Mouse (Mus musculus): ENCODE data around the gene Frmd5. TPM values are rescaled to one million over a fixed set of nuclear protein-coding genes. Genes with fewer than 3 reads are reported as not detected.

The Frmd5 gene
- total RNA-seq, 2 experiments from 2014 or later: 34.8 to 39.0 TPM

DNA sequence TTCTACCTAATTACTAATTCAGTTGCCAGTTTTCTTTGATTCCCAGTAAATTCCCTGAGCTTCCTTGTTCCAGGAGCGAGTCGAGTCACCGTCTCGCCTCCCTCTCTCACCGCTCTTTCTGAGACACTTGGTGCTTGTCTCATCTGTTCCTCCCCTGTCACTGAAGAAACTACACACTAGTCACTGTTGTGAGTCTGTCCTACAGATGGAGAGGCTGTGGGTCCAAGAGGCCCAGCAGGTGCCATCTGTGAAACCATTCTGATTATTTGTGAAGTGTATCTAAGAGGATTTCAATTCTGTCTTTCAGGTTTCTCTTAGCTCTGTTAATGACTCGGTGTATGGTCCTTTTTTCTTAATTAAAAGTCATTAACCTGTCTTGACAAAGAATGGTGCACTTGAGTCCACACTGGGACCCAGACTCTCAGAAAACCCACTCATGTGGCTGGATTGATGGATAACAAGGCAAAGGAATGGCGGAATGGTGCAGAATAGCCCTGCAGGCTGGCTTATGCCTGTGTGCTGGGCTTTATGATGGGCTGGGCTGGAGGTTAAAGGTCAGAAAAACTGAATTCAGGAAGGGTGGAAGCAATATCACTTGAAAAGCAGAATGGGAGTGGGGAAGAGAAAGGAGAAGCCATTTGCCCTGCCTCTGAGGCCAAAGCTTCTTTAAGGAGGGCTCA lies 186.2 kb downstream of the Frmd5 start:
- DNase-seq: no peak

DNA sequence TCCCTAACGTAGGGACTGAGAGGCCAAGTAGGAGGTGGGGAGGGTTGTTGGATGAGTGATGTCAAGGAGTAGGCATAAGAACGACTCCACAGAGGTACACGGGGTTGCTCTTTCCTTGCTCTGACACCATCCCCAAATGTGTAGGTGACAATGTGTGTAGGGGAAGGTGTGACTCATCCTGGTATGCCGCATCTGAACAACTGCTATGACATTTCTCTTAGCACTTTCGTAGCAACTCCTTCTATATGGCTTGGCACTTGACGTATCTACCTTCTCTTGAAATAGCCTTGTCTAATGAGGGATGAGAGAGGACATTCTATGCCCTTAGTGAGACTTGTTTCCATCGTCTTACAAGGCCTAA lies 191.7 kb downstream of the Frmd5 start:
- DNase-seq: no peak

DNA sequence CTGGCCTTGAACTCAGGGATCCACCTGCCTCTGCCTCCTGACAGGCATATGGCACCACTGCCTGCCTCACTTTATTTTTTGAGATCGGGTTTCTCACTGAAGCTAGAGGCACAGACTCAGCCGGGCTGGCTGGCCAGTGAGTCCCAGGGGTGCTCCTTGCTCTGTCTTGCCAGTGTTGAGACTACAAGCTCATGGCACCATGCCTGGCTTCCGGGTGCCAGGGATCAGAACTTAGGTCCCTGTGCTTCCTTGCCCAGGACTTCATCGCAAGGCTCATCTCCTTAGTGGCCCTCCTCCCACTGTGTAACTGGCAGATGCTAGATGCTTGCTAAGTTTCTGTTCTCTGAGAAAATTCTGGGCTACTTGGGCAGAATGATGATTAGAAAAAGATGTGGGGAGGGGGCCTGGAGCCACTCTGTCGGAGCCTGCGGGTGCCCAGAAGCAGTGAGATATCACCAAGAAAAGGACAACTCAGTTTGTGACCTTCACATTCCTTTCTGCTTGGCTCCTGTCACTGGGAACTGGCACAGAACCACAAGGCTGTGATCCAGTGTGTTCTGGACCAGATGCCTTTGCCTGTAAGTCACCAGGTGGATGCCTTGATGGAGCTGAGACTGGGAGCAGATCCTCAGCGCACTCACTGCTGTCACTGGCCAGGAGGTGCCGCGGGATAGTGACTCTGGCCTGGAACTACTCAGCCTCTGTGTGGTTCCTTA lies 192.2 kb downstream of the Frmd5 start:
- no peak for DNase-seq

DNA sequence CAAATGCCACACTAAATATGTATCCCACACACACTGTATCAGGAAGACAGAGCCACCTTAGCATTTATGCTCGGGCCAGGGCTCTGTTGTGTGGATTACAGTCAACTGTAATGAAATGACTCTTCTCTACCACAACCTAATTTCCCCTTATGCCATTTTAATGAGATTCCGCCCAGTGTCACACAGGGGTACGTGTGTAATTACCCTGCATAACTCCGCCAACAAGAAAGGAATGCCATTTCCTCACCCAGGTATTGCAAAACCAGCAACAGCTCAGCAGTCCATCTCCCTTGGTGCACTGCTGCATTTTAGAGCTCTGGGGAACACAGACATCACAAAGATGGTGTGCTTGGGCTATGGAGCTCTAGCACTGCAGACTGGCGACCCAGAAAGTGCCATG lies 194.8 kb downstream of the Frmd5 start:
- DNase-seq: no peak

DNA sequence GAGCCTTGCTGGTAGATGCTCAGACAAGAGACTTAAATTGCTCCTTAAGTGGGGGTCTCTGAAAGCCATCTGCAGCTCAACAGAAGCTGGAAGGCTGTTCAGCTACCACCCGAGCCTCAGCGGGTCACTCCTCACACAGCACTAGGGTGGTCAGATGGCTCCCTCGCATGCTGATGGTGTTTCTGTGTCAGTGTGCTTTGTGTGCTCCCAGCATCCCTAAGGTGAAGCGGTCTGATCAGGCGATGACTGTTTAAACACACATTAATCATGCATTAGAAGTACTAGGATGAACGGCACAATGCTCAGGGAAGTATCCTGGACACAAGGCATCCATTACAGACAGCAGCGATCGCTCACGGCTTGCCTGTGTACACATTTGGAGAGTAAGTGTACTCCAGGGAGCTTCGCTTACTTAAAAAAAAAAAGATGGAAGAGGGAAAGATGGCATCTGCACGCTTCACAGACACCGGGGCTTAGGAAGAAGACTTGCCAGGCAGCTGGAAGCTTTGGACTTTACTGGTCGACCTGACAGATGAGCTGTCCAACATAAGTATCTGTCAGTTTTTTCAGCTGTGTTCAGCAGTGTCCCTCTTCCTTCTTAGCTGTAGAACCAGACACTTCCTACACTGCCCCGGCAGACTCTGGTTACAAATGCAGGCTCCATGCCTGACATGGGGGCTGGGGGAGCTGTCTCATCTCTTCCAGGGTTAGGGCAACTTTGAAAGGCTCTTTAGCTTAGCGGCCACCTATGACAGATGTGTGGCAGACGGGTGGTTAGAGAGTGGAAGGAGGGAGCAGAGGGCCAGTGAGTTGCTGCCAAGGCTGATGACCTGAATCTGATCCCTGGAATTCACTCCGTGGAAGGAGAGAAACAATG lies 196.6 kb downstream of the Frmd5 start:
- DNase-seq: no peak

DNA sequence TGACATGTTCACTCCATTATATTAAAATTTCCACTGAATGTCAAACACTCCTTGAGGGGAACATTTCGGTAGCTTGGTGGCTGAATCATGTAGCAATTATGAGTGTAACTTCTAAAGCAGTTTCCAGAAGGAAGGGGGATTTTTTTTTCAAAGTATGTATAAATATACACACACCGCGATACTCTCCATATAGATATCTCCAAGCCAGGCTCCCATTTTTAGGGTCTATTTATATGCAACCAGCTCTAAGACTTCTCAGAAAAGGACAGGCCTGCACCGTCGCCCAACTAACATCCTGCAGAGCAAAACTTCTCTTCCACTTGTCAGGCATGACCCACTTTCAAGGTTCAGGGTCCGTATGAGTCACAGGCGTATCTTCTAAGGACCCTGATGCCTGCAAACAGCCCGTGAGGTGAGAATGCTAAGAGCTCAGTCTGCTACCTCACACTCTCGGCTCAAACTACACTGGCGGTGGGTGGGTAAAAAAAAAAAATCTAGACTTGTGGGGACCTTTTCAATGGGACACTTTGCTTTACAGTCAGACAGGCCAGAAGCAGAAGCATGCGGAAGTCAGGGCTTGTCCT lies 197.7 kb downstream of the Frmd5 start:
- no peak for DNase-seq

DNA sequence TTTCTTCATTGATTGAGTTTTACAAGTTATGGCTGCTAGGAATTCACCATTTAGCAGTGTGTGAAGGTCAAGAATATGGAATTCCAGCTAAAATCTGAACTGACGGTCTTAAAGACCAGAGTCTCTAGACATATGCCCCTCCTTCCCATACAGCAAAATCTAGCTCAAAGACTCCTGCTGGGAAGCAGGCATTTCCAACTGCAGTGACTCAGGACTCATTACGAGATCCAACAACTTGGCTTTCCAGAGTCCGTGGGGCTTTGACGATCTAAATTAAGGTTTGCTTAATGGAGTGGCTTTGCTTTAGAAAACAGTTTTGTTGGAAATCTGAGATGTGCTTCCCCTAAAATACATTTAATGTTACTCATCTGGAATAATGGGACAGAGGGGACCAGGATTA lies 204.5 kb downstream of the Frmd5 start:
- no peak for DNase-seq

DNA sequence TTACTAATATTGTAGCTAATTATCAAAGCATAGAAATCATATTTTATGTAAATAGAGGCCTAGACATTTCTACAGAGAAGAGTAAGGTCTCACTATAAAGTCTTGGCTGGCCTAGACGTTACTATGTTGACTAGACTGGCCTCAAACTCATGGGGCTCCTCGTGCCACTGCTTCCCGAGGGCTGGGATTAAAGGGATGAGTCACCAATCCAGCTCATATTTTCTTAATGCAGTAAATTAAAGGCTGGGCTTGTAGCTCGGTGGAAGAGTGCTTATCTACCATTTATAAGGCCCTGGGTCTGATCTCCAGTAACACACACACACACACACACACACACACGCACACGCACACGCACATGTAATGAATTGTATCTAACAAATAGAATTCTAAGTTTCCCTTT lies 205.3 kb downstream of the Frmd5 start:
- no peak for DNase-seq

DNA sequence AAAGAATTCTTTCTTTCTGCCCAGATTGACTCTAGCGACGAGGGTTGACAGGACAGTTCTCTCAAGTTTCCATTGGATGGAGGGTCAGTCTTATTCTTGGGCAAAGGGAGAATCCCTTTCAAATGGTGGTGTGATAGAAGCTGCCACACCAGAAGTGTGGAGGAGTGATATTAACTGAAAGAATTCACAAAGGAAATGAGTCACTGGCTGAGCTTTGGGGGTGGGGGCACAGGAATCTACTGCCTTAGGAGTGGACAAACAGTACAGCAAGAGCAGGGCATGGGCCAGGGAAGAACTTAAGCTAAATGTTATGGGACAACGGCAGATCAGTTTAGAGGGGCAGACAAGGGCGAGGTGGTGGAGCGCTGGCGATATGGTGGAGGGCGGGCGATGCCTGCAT lies 206.2 kb downstream of the Frmd5 start:
- no peak for DNase-seq

DNA sequence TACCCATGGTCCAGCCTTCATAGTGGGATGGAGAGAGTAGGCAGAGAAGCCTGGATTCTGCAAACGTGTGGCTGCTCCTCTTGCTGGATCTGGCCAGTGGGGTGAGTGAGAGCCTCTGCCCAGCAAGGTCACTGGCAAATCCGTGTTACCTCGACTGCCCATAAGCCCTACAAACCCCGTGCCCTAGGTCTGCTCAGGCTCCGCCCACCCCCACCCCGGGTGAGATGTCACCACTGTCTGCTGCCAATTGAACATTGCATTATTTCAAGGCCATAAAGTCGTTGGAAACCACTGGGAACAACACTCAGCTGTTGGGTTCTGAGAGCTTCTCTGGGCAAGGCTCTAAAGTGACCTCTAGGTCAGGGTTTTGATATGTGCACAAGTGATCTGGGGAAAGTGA lies 208.6 kb downstream of the Frmd5 start:
- DNase-seq: no peak

DNA sequence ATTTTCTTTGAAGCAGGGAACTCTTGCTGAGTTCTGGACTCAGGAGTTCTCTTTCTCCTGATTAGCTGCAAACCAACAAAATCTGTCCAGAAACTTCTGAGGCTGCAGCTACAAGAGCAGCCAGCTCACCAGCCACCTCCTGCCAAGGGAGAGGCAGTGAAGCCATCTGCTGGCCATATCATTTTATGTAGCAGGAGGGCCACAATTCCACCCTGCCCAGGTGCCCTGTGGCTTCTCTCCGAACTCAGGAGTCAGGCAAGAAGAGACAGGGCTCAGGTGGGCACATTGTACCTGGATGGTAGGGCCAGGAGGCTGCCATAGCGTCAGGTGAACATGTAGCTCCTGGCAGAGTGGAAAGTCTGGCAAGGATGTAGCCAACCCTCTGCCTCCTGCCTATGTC lies 210.3 kb downstream of the Frmd5 start:
- DNase-seq: no peak

DNA sequence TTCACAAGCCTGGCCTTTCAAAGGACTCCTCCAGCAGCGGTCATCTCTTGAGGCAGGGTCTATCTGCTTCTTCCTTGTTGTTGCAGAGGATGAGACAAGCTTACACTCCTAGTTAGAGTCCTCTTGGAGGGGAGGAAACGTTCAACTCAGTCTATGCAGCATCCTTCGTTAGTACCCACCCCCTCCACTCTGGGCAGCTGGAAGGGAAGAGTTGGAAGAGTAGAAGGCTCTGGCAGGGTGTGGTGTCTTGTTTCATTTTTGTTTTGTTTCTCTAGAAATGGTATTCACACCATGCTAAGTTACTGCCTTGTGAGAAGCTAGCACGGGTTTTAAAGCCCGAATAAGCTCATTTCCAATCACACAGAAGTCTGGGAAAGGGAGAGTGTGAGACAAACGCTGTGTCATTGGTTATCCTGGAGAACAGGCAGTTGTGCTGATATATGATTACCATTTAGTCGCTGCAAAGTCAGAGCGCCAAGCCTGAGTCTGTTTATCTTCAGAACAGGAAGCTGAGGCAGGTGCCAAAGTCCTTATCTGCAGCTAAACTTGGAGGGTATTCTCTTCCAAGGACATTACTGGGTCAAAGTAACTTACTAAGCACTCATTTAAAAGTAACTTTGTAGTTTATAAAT lies 212.1 kb downstream of the Frmd5 start:
- no peak for DNase-seq

DNA sequence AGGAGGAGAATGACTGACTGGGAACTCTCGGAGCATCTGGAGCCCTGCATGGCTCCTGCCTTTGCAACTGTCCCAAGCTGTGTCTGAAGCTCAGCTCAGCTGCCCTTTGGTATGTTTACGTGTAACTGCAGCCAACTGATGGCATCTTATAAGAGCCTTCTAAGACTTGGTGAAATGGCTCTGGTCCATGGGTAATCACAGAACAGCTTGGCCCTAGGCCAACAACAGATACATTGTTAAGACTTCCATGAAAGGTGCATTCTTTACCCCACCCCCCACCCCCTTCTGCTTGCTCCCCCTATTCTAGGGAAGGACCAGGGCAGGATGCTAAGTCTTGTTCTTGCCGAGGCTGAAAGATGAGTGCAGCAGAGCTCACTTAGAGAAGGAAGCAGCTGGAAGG lies 212.8 kb downstream of the Frmd5 start:
- no peak for DNase-seq

DNA sequence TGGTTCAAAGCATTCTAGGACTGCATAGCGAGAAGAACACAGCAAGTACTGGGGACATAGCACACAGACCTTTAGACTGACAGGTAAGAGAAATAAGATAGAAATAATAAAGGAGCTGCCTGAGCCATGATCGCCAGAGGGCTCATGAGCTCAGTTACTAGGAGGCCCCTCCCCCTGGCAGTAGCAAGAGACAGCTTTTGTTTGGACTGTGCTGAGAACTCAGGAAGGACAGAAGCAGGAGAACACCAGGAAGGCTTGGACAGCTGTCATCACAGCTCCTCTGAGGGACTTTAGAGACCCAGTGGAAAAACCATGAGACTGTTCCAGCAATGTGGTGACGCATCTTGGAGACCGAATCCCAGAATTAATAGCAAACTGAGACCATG lies 218.6 kb downstream of the Frmd5 start:
- no peak for DNase-seq

DNA sequence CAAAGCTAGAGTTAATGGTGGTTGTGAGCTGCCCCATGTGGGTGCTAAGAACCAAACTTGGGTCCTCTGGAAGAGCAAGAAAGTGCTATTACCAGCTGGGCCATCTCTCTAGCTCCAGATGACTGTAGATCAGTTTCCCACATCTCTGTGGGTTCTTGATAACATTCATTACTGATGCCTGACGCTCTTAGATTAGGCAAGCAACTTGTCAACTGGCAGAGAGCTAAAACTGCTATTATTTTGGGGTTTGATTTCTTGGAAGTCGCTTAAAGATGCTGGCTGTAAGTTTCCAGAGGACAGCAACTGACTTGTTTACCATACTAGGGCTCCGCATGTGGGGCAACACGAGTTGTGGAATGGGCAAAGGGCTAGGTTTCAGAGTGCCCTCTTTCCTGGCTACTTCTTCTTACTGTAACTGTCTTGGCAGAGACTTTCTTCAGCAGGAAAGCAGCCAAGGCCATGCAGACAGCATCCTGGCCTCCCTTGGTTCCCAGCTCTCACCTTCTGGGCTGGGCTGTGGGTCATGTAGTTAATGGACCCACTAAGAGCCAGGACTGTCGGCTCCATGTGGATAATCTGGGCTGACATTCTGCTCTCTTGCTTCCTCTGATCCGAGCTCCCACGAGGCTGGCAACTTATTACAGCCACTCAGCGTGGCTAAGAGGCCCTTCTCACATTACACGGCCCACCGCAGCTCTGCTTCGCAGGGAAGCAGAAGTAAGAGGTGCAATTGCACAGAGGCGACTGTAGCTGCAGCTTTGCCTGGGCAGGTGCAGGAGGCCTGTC lies 219.2 kb downstream of the Frmd5 start:
- DNase-seq: no peak

DNA sequence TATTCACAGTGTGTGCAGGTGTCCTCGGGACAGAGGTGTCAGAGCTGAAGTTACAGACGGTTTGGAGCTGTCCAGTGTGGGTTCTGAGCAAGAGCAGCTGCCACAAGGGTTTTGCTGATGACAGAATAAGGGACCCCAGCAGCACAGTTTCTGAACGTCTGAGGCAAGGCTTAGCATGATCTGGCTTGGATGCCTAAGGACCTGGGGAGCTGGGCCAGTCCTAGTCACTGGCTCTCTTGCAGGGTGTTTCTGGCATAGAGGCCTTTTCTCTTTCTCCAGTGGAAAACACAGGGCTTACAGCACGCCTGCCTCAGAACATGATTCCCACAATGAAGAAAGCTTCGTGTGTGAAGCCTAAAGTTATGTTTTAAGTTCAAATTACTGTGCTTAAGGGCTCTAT lies 222.2 kb downstream of the Frmd5 start:
- DNase-seq: no peak

DNA sequence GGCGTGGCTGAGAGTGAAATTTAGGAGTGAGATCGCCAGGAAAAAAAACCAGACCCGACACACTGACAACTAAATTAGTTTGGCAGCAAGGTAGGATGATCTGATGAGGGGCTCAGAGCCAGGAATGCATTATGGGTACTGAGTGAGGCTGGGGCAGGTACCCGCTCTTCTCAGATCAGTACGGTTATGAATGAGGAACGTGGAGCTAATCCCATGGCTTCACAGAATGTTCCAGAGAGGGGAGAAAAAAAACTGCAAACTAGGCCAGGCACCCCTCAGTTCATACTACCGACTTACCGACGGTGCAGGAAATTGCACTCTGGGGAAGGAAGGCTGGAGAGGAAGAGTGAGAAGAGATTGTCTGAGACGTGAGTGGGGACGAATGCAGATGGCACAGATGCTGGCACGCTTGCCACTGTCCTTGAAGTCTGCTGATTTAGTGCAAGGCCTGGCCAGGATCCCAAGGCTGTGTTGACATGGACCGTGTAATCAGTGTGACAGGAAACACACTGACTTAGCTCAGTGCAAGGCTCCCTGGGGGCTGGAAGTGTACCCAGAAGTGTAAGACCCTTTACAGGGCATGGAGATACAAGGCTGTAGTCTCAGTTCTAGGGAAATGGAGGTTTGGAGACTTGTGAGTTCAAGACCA lies 223.3 kb downstream of the Frmd5 start:
- DNase-seq: no peak

DNA sequence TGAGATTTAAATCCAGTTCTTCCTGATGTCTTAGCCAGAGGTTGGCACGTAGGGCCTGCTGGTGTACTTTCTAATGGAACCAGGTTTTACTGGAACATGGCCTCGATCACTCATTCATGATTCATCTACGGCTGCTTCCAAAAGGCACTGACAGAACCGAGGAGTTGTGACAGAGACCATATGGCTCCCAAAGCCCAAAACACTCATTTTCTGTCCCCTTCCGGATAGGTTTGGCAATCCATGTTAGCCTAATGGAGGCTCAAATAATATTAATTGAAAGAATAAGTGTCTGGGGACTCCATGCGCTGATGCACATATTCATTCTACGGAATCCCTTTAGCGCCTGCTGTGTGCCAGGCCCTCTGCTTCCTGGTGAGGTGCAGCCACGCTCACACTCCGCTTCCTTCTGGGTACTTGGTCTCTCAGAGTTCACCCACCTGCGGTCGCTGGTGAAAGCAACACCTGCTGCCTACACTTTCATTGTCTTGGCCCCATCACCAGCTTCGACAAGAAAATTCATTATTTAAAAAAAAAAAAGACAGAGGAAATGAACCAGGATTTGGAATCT lies 224.0 kb downstream of the Frmd5 start:
- no peak for DNase-seq

DNA sequence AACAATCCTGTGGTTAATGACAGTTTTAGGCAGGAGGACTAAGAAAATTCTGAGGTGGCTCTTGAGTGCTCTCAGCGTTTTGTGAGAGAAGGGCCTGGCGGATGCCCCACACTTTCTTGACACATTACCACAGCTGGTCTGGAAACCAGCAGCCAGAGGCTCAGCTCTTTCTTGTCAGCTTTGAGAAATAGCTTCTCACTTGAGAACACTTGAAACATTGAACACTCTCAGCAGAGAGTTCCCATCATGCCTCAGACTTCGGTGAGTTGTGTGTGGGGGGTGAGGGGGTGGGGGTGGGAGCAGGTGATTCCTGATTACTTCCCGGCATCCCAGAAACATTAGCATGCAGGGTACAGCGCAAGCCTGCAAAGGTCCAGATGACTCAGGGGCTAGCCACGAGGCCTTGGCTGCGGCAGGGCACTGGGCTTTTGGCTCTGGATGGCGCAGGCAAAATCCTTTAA lies 231.1 kb downstream of the Frmd5 start:
- DNase-seq: no peak

DNA sequence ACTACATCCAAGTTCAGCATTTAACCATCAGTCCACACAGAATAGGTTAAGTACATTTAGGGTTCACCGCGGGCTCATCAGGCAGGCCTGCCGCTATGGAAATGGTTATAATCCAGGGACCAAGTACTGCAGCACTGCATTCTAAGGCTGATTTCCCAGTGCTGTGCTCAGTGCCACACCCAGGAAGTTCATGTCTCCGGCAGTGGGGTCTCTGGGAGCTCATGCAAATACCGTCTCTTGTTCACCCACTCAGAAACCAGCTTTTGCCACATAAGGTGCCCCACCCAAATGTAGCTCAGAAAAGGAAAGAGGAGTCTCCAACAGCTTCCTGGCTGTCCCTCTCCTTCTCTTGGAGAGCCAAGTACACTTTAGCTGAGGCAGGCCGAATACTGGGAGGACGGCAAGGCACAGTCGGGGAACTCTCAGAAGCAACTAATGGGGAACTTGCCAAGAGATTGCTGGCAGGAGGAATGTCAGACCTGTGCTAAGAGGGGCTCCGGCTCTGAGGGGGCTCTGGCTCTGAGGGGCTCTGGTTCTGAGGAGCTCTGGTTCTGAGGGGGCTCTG lies 232.7 kb downstream of the Frmd5 start:
- DNase-seq: no peak

DNA sequence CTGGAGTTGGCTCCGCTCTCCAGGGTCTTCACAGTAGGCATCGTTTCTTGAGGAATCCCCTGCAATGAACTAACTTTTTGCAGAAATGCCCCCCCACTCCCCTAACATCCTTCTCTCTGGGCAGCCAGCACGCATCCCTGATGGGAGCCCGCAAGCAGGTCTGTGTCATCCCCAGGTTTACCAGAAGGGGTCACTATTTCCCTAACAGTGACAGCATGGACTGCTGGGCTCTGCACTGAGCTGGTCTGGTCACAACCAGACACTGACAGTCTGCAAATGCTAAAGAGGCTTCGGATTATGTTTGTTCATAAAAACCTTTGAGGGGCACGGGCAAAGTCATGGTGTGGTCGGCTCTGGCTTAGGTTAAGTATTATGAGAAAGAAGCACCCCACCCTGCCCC lies 235.1 kb downstream of the Frmd5 start:
- DNase-seq: peak; percentile 80 to 84
